Mouse (Mus musculus) MEL-GATA-1-ER (cell line): ENCODE data around the gene Ces1a.
A peak's percentile ranks its signal among the peaks of the same experiment; 100 is the strongest.

Source experiments
- DNase-seq: peaks from one replicate; pipeline ENCODE4 v3.0.0-alpha.2; 2012; ENCODE audit warnings: low read depth; ENCODE audit errors: extremely low read depth

Ces1a gene

DNA sequence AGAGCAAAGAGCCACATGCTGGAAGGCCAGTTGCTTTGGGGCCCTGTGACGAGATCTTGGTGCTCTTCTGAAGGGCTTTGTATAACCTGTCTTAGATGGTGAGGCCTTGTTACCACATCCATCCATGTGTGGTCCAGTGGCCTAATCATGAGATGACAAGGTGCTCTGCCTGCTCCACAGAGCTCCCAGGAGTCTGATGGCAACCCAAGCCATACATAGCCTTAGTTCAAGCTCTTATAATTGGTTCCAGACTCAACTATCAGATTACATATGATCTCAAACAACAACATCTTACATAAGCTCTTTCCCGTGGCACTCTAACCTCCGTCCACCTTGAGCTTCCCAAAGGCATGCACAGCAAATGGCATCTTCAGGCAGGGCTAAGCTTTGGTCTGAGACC lies at the start of gene Ces1a:
Gene Ces1a (minus strand): TSS at position 101 of the 400 bp plus-strand sequence.
- DNase-seq = no peak

DNA sequence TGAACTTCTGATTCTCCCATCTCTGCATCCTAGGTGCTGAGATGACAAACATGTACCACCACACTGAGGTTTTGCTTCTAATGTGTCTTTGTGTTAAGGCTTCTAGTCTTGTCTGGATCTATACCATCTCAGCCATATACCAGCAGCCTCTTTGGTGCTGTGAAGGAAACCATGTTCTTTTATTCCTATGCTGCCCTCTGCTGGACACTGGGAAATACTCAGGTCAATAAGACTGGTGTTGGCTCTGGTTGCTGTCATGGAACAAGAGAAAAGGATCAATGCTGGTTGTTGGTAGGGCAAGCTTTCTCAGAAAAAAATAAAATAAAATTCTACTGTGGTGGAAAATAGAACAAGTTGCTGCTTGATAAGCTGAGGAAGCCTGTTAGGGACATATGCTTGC lies 47.4 kb upstream of the Ces1a start:
- no peak for DNase-seq

DNA sequence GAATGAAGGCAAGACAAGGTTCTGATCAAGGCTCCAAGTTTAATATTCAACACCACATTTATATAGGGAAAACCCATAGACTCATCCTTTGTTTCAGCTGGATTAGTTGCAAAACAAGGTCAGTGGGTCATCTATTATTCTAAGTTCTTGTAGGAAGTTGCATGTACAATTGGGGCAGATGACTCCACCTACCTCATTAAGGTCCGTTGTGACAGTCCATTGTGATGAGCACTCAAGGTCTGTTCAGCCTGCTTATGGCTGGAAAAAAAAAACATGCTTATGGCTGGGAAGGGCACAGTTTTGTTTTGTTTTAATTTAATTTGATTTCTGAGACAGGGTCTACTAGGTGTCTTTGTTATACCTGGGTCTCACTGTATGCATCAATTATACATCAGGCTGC lies 43.3 kb upstream of the Ces1a start:
- DNase-seq = no peak

DNA sequence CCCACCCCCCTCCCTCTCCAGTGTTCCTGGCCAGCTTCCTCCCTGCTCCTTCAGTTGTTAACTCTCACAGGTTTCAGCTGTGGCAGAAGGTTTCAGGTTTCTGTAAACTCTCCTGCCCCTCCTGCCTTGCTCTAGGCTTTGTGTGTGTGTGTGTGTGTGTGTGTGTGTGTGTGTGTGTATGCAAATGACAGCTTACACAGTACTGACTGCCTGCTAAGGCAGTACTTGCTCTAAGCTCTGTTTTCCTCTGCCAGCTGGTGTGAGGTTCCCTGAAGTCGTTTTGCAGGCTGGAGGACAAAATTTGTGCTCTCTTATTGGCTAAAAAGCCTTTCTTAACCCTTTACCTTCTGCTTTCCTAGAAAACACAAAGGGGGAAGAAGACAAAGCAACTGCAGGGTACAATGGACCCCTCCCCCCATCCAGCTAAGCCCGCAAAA lies 40.7 kb upstream of the Ces1a start:
- DNase-seq = no peak

DNA sequence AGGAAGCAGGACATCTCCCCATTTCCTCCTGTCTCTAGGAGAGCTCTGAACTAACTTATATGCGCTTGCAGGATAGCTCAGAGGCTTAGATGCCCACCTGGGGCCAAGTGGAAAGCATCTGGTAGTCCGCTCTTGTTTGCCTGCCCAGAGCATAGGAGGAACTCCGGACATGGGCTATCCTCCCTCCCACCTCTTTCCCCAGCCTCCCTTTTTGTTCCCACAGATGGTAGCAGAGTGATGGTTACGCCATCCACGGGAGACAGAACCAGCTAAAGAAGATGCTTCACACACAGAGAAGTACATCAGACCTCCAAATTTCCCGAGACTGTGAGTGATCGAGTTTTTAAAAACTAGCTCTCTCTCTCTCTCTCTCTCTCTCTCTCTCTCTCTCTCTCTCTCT lies 40.2 kb upstream of the Ces1a start:
- DNase-seq = no peak

DNA sequence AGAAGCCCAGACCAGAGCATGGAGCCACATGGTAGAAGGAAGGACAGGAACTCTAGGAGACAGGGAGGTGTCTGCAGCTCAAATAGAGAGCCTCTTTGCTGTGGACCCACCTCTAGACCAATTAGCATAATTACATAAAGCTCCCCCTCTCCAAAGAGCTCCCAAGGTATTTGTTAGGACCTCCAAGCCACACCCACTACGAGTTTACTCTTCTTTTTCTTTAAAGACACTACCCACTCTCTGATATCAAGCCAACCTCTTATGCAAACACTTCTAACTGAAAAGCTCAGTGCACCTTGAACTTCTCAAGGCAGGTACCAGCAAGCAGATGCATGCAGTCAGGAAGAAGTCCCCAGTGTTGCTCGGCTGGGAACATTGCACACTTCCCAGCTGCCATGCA lies 31.9 kb upstream of the Ces1a start, which contains the start of gene Ces1b:
Gene Ces1b (minus strand): TSS at position 131 of the 400 bp plus-strand sequence.
- DNase-seq = no peak

DNA sequence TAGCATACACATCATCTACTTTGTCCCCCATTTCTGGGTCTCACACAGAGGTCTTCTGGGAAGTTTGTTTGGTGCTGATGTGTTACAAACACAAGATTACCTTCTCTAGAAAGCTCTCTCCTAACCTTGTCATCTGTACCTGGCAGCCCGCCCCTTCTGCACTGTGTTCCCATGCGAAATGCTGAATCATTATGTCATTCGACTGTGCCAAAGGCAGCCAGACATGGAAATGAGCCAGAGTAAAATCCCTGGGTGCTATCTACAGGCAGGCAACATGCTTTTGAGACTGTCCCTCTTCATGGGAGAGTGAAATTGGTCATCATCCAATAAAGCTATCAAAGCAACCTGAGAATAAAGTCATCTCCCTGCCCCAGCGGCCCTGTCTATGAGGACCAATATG lies 27.3 kb upstream of the Ces1a start:
- no peak for DNase-seq

DNA sequence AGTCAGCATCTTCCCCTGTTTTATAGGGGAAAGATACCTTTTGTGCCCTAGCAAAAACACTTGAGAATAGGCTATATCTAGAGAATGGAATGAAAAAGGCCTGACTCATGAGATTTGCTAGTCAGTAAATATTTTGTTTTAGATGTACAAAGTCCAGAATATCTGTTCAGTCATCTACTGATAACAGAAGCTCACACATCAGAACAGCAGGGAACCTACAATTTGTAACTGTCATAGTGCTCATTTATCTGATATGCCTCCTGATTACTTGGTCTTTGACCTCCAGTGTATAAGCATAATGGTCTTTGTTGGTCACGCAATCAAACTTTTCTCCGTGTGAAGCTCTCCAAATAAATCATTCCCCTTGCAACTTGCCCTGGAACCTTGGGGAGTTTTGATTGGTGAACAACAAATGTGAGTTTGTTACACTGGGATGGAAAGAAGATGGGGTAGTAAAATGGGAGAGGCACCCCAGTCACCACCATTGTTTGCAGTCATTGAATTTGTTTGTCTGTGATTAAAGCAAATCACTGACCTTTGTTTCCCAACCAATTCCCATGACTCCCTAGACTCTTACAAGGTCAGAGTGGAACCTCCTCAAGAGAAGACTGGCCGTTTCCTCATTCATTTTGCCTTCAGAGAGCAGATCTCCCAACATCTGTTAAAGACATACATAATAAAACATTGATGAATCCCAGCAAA lies 15.6 kb upstream of the Ces1a start:
- DNase-seq = no peak

DNA sequence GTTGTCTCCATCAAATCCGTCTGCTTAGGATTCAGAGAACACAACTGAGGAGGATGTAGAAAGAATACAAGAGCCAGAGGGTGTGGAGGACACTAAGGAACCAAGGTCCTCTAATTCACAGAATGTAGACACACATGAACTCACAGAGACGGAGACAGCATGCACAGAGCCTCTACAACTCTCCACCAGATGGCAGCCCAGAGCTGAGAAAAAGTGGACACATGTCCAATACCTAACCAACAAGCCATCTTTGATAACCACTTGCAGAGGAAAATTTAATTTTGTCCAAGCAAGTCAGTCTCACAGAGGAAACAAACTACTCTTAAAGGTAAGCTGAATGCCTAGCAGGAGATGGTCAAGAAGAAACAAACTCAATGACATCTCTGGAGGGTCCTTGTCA lies 11.2 kb upstream of the Ces1a start:
- no peak for DNase-seq

DNA sequence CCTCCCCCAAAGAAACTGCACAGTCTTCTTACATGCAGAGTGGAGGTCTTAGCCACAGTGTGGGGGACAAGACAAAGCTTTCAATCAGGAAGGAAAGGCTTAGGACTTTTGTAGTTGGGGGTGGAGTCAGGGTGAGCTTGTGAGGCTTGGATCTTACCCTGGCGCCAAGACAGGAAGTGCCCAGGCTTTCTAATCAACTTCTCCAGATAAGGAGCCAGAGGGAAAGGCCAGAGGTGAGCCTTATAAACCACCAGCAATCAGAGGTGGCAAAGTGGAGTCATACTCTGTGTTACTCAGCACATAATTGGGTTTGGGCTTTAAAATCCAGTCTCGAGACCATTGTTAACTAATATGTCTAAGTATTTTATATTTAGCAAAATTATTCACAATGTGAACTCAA lies 7.2 kb upstream of the Ces1a start:
- no peak for DNase-seq

DNA sequence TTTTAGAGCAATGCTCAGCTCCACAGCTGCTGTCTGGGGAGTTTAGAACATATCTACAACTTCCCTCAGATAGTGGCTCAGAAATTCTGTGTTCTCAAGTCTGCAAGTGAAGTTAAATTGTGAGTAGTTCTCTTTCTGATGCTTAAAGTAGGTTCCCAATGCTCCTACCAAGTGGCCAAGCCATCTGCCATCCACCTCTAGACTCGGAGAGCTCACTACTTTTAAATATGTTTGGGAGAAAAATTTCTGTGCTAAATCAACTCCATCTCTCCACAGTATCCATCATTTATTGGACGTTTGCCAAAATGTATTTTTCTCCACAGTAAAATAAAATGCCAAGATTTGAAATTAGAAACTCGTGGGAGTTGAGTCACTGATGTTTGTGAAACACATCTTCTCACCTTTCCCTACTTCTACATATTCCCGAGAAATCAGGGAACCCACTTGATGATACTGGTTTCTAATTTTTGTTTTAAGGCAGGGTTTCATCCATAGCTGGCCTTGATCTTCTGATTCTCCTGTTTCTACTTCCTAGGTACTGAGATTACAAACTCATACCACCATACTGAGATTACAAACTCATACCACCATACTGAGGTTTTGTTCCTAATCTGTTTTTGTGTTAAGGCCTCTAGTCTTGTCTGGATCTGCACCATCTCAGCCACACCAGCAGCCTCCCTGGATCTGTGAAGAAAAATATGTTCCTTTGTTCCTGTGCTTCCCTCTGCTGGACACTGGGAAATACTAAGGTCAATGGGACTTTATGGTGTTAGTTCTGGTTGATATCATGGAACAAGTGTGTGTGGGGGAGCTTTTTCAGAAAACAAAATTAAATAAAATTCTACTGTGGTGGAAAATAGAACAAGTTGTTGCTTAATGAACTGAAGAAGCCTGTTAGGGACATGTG lies 771 bp upstream of the Ces1a start:
- no peak for DNase-seq

DNA sequence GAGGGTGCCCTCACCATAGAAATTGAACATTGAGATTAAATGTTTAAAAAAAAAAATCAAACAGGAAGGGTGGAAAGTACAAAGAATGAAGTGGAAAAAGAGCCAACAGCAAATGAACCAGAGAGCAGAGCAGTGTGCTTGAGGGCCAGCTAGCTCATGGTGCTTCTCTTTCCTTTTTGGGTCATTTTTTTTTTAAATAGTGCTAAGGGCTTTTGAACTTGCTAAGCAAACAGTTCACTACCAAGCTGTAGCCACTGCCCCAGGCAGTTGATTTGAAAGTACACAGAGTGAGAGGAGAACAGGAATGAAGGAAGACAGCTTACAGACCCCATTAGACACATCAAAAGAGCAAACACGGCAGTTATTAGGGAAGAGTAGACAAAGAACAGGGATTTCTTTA lies 4.9 kb downstream of the Ces1a start:
- no peak for DNase-seq

DNA sequence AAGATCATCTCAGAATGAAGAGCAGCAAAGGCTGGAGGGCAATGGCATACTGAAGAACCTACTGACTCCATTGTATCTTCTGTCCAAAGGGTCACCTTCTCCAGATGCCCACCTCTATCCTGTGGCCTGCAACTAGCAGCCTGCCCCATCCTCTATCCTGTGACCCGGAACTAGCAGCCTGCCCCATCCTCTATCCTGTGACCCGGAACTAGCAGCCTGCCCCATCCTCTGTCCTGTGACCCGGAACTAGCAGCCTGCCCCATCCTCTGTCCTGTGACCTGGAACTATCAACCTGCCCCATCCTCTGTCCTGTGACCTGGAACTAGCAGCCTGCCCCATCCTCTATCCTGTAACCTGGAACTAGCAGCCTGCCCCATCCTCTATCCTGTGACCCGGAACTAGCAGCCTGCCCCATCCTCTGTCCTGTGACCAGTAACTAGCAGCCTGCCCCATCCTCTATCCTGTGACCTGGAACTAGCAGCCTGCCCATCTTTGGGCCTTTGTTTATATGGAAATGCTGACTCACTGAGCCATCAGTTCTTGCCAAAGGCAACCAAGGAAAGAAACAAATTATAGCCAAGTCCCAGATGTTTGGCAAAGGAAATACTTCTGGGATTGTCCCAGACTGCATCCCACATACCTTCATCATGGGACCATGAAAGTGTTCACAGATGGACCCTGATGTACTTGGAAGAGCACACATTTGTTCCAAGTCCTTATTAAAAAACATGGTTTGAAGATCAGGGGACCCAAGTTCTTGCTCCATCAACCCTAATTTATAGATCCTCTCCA lies 7.0 kb downstream of the Ces1a start:
- no peak for DNase-seq

DNA sequence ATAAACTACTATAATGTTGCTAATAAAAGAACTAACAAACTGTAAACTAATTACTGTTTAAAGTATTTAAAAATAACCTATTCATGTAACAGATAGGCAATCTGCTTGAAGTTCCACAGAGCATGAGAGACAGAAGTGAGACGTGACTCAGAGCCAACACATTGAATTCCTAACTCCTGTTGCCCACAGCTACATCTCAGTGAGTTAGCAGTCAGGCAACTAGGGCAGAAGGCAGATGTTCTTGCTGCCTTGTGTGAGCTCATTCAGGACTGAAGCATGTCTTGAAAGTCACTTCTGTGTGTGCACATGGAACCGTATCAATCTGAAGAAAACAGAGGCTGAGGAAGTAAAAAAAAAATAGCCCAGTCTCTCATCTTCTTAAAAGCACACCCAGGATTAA lies 7.7 kb downstream of the Ces1a start:
- DNase-seq = no peak

DNA sequence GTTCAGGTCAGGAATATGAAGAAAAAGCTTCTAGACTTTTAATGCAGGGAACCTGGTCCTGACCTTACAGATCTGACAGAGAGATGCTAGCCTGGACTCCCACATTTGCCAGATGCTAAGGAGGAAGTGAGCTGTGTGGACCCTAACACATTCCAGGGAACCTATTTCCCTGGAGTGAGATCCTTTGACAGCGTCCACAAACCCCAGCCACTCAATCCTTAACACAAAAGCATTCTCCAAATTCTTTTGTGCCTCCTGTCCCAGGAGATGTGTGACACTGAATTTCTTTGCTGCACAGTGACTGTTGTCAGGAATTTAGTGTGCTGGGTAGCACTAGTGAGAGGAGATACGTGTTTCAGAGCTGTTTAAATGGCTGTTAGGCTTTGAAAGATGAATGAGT lies 9.2 kb downstream of the Ces1a start:
- DNase-seq = no peak

DNA sequence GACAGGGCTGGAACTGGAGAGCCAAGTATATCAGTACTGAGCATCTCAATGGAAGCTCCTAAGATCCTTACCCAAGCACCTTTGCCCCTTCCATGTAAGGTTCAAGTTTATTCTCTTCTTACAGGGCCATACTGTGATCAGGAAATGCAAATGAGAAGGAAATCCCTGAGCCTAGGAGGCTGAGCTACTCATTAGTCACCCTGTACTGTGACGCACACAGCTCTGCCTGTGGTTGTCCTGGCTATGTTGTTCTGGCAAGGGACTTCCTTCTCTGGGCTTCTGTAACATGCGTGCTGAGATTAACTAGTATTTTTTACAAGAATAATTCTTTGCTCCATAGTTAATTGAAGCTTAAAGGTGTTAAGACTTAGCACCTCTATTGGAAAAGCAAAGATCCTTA lies 17.3 kb downstream of the Ces1a start:
- no peak for DNase-seq

DNA sequence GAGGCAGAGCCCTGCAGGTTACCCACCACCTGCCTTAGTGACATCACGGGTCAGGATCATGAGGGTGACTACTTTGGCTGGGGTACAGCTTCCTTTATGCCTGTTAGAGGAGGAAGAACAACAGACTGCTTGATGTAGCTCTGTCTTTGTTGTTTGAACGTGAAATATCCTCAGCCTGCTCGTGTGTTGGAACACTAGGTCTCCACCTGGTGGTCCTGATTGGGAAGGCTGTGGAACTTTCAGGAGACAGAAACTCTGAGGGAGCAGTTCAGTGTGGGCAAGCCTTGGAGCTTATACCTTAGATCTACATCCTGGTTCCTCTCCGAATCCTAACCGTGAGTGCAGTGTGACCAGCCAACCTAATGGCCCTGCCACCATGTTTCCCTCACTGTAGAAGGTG lies 26.3 kb downstream of the Ces1a start:
- no peak for DNase-seq

DNA sequence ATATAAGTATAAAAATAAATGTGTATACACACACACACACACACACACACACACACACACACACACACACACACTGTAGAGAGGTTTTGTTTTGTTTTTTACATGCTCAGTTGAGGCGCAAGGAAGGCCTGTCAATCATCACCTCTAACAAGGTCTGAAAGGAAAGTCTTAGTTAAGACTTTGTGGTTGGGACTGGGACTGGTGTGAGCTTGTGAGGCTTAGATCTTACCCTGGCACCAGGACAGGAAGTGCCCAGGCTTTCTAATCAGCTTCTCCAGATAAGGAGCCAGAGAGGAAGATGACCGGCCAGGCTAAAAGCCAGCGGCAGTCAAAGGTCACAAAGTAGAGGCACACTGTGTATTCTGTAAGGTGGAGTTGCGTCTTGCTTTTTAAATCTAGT lies 33.7 kb downstream of the Ces1a start:
- no peak for DNase-seq

DNA sequence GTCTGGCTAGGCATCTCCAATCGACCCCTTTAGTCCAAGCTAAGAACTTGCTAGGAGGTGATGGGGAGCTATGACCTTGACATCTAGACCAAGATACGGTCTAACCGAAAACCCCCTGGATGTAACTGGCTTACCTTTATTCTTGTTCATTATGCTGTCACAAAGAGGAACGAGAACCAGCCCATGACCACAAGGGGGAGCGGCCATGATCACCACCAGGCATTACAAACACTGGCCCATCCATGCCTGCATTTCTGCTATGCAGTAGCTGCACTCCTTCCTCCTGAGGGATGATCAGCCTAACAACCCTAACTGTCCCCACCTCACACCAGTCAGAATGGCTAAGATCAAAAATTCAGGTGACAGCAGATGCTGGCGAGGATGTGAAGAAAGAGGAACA lies 35.8 kb downstream of the Ces1a start:
- no peak for DNase-seq

DNA sequence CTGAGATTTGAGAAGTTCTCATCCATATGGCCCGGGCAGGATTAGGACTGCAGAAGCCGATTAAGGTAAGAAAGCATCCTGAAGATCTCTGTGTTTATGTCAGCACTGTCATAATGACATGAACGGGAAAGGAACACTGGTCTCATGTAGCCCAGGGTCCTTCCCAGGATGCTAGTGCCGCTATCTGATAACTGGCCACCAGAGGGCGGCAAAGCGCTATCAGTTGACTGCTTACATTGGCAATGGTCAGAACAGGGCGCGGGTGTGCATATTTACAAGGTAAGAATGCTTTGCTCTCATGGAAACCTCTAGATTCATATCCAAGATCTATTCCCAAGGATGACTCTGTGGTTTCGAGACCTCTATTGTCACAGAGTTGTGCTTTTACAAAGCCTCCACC lies 36.6 kb downstream of the Ces1a start:
- DNase-seq = peak; percentile 4

DNA sequence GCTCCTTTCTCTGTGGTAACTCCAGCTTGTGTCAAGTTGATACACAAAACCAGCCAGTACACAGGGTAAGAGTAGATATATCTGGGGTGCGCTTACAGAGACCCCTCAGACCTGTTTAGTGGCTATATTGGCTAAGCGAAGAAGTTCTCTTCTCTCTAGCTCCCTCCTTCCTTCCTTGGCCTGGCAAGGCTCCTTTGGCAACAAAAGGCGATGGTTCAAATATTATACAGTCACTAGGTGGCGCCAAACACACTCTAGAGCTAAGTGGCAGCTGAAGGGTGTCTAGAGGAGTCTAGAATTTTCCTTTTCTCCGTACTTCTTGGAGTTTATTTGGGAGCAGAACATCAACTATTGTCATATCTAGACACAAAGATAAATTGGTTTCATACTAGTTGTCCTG lies 37.7 kb downstream of the Ces1a start:
- DNase-seq = peak; percentile 36

DNA sequence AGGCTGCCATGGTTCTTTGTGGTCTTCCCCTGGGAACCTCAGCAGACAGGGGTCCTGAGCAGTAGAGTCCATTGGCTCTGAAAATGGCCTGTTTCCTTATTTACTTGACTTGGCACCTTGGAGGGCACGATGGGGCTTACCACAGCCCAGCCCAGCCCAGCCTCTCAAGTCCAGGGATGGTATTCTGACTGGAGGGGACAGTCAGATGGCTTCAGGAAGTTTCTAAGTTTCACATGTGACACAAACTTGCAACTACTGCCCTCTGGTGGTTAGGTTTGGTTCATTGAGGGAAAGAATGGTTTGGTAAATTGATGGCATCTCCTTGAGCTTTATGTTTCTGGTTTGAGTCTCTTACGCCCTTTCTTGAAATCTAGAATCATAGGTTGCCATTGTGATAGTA lies 49.4 kb downstream of the Ces1a start:
- DNase-seq = no peak
